Mouse (Mus musculus): Measurements from ENCODE around the gene Mas1.
A peak's percentile ranks its signal among the peaks of the same experiment; 100 is the strongest.
"Not testable (repeated sequence)": the region's sequence is repeated elsewhere in the genome, so short reads cannot be mapped to it uniquely, and the experiment has no call there.

Mas1 gene

GRCm38 (mm10) chr17:12868043-12868442, at the start of gene Mas1:
Mas1 (minus strand) TSS chr17:12868143.
- DNase-seq (ENCODE audit: low spot score in 2 of 2) = no peak

- peak; percentile 35 to 66 for DNase-seq (ENCODE audit: low spot score in 2 of 2)
These were observed 48.8 kb upstream of the Mas1 start for GRCm38 (mm10) chr17:12916588-12917380.

DNA sequence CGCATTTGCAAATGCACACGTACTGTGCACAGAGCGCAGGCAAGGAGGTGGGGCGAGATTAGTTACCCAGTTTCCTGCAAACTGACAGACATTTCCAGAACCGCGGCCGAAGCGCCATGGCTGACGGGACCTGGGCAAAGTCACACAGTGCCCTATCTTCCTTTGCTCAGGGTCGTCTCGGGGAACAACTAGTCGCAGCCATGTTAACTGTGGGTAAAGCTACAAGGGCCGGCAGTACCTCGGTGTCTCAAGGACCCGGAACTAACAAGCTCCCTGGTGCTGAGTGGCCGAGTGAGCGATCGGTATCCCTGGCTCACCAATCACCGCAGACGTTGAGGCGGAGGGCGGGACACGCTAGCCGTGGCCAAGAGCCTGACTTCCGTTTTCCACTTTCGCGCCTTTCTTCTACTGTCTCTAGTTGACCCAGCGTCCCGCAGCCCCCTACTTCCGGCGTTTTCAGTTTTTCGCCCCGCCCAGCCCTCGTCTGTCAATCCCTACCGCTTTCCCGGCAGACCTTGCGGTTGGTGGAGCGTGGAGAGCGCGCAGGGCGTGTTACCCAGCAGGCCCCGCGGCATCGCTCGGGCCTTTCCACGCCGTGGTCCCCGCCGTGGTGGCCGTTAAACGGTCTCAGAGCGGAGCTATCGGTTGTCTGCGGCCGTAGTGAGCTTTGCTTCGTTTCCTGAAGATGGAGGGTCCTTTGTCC, 48.1 kb upstream of the Mas1 start, which contains the start of gene Mrpl18:
TSS of gene Mrpl18 (minus strand) at position 465 of the 703 bp plus-strand sequence.
- DNase-seq (ENCODE audit: low spot score in 2 of 2) = peak; percentile 97 to 99

GRCm38 (mm10) chr17:12915488-12915880, 47.5 kb upstream of the Mas1 start, which contains the start of gene Tcp1:
Tcp1 (plus strand) TSS chr17:12915701.
- no peak for DNase-seq (ENCODE audit: low spot score in 2 of 2)

DNA sequence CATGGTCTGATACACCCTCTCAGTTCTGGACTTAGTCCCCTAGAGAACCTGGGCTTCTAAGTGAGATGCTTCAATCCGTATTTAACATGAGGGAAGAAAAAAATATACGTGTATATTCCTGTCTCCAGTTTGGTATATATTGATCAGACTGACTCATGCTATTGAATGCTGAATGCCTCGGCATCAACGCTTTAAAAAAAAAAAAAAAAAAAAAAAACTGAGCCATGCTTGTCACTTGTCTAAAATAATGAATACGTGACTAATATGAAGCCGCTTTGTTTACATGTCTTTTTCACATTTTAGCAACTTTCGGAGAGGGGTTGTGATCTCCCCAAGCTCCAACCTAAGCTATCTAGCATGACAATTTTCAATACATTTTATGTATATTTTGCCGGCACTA, 42.4 kb upstream of the Mas1 start:
- no peak for DNase-seq (ENCODE audit: low spot score in 2 of 2)

DNA sequence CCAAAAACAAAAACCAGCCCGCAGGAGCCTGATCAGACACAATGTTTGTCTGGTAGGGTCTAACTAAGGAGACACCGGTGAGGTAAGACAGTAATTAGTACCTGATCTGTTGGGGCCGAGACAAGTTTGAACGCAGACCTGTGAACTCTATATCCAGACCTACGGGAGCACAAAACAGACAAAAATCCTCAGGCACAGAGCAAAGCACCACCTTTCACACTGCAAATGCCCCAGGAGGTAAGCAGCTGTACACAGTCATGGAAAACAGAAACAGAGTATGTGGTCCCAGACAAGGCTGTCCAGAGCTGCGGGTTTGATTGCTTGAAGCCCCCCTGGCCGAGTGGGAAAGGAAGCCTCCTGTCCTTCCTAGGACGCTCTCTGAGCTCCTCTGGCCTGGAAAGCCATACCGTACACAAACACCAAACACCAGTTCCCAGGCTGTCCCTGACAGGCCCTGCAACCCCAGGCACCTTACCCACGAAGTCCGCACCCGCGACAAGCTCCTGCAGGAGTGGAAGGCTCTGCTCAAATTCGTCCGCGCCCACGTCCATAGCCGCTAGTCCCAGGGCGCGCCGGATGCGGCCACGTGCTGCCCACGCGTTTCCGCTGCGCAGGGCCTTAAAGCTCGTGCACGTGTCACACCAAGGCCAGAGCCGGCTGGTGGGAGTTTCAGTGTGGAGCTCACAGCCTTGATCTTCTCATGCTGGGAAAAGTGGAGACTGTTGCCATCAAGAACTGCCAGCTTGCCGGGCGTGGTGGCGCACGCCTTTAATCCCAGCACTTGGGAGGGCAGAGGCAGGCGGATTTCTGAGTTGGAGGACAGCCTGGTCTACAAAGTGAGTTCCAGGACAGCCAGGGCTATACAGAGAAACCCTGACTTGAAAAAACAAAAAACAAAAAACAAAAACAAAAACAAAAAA, 41.7 kb upstream of the Mas1 start, which contains the start of gene Pnldc1:
TSS of gene Pnldc1 (minus strand) at position 870 of the 920 bp plus-strand sequence.
- no peak for DNase-seq (ENCODE audit: low spot score in 2 of 2)

GRCm38 (mm10) chr17:12906436-12906835, 38.5 kb upstream of the Mas1 start:
- no peak for DNase-seq (ENCODE audit: low spot score in 2 of 2)

DNA sequence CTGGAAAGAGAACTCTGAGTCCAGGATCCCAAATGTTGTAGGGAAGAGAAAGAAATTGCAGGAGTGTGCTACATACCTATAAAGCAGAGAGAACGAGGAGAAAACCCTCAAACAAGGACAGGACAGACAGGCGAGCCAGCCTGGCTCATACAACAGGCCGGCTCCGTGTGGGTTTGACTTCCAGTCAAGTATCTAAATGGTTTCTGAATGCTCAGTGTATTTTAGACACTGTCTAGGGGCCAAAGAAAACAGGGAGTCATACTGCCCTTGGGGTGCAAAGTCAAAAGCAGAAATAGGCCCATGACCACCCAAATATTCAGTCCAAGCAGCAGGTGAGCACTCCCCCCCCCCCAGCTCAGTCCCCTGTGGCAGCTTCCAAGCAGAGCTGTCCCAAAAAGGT, 37.9 kb upstream of the Mas1 start:
- DNase-seq (ENCODE audit: low spot score in 2 of 2) = no peak

DNA sequence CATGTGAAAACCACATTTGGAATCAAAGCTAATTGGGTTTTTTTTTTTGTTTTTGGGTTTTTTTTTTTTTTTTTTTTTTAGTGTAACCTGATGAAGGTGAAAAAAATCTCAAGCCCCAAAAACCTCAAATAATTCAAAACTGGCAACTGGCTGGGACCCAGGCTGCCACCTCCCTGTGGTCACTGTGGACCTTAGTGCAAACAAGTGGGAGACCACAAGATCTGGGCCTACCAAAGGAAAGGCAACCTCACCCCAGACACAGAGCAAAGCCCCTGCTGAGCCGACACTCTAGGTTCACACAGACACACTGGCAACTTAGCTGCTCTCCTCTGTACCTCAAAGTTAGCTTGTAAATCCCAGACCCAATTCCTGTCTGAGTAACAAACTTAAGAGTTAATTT, 36.4 kb upstream of the Mas1 start:
- DNase-seq (ENCODE audit: low spot score in 2 of 2) = no peak

DNA sequence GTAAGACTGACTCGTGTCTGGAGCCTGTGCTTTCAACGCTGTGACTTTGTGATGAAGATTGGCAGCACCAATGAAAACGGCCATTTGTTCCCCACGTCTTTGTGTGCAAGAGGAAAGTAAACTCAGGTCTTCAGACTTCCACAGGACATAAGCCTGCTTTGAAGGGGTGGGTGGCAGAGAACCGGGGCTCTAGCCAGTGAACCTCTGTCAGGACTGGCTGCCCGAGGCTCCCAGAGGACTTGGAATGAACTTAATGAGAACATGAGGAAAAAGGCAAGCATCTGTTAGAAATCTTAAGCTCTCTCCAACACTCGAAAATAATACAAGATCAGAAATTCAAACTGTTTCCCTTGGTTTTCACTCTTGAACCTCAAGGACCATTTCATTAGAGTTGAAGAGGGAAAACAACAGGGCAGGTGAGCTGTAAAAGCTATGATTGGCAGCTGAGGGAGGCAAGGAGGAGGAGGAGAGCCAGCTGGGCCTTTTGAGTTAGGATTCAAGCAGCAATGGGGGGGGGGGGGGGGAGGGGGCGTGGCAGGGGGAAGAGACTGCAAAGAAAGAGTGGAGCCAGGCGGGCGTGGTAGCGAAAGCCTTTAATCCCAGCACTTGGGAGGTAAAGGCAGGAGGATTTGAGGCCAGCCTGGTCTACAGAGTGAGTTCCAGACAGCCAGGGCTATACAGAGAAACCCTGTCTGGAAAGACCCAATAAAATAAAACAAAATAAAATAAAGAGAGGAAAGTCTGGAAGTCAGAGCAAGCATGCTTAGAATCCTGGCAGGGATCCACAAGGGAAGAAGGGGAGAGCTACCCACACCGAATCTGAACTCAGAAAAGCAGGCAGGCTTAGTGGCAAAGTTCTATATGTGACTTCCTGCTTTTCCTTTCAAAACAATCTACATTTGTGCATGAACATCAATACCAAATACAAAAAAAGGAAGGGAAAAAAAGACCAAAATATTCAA, 35.7 kb upstream of the Mas1 start:
- DNase-seq (ENCODE audit: low spot score in 2 of 2) = no peak

DNA sequence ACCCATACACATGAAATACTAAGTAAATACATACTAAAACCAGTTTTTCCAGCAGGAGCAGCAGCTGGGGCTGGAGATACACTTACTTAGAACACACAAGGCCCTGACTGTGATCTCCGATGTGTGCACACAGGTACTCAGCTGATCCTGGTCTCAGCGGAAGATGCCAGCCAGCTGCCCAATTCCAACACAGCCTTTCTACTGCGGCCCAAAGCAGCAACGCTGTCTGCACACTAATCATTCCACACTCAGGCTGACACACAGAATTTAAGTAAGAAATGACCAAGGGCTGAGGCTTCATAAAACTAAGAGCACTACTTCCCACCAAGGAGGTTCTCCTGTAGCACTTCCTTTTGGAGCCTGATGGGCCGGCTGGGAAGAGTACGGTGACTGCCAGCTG, 34.3 kb upstream of the Mas1 start:
- no peak for DNase-seq (ENCODE audit: low spot score in 2 of 2)

- DNase-seq (ENCODE audit: low spot score in 2 of 2) = not testable (repeated sequence)
These were observed 30.7 kb upstream of the Mas1 start for GRCm38 (mm10) chr17:12898607-12899006.

DNA sequence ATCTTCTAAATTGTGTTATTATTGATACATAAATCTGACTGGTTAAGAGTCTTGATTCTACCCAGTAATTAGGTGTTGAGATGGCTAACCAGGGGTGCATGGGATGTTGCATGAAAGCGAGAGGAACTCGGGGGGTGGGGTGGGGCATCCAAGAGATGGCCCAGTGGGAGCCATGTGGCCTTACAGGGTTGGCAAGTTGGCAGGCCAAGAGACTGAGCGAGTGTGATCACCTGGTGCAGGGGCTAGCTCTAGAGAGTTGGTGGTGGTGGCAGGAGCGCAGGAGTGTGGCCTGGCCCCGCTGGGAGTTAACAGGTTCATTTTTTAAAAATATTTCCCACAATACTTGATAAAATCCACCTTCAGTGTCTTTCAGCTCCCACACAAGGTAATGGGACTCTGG, 29.7 kb upstream of the Mas1 start:
- DNase-seq (ENCODE audit: low spot score in 2 of 2) = no peak

DNA sequence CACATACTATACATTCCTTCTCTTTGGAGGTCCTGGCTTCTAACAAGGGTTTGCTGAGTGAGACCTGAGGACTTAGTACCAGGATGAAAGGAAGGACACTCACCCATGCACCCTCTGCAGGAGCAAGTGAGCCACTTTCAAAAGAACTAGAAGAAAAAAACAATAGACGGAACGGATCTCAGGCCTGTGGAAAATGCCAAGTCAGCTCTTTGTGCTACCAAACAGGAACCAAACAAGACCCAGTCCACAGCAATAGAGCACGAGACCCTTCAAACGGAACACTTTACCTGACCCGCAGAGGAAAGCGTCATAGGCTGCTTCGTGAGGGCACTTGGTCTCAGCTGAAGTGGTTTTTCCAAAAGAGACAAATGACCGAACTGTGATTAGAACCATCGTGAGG, 24.1 kb upstream of the Mas1 start:
- no peak for DNase-seq (ENCODE audit: low spot score in 2 of 2)

DNA sequence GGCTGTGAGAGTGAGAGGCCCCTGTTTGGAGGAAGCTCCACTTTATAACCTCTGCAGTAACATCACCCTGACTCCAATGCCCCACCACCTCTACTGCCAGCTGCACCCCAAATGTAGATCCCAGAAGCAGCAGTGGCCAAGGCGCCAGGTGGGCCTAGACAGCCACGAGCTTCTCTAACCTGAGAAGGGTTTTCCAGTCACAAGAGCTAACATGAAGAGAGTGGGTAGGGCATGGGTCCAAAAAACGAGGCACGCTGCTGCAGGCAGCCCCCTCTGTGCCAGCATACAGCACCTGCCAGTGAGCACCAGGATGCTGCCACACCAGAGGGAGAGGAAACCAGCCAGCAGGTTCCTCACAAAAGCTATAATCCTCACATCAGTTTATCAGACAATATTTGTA, 23.1 kb upstream of the Mas1 start:
- DNase-seq (ENCODE audit: low spot score in 2 of 2) = no peak

- no peak for DNase-seq (ENCODE audit: low spot score in 2 of 2)
These were observed 19.3 kb upstream of the Mas1 start for GRCm38 (mm10) chr17:12887021-12887775.

DNA sequence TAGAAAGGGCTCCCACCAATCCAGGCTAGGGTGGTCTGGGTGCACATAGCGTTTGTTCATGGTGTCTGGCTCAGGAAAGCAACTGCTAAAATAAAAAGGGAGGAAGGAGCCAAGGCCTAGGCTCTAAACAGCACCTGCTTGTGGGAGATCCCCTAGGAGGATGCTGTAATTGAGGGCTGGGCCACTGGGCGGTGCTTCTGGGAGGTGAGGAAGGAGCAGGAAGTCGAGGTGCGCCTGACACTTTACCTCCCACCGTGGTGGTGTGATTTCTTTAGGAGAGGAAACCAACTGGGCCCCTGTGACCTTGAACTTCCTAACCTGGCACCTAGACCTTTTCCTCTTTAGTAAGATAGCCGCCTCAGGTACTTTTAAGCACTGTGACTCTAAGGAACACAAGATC, 18.7 kb upstream of the Mas1 start:
- peak in 1 of 2 experiments; percentile 20 for DNase-seq (ENCODE audit: low spot score in 2 of 2)

DNA sequence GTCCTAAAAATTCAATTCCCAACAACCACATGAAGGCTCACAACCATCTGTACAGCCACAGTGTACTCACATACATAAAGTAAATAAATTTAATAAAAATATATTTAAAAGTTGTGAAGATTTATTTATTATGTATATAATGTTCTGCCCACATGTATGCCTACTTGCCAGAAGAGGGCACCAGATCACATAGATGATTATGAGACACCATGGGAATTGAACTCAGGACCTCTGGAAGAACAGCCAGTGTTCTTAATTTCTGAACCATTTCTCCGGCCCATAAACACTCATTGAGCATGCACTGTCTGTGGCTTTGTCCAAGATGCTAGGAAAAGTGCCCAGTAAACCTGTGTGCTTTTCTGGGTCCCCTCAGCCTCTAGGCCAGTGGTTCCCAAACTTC, 13.3 kb upstream of the Mas1 start:
- DNase-seq (ENCODE audit: low spot score in 2 of 2) = no peak

DNA sequence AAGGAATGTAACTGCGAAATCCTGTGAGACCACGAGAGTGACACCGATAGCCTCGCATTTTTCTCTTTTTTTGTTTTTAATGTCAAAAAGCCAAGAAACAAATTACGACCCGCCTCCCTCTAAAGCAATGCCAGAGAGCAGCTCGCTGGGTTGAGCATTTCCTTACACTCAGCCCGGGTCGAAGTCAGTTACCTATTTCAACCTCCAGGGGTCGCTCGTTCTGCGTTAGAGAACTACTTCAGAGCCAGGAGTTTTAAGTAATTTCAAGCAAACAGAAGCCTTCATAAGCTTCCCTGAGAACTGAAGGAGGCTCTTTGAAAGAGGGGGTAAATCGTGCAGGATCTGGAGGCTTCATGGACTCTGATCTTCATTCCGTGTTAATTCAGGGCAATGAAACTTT, 12.2 kb upstream of the Mas1 start:
- DNase-seq (ENCODE audit: low spot score in 2 of 2) = peak; percentile 69 to 87

GRCm38 (mm10) chr17:12875734-12876133, 7.8 kb upstream of the Mas1 start, which contains the start of gene Mrgprh:
Mrgprh (plus strand) TSS chr17:12876034.
- DNase-seq (ENCODE audit: low spot score in 2 of 2) = no peak
